Mouse (Mus musculus) urinary bladder, adult 18-20 months (tissue): ENCODE results near the gene Cux2.

Source experiments
- DNase-seq, 2 experiments: peaks; one replicate each; pipeline ENCODE4 v3.0.0; 2022; ENCODE audit warnings: low spot score in 2 of 2, mixed read lengths in 2 of 2

The Cux2 gene

DNA sequence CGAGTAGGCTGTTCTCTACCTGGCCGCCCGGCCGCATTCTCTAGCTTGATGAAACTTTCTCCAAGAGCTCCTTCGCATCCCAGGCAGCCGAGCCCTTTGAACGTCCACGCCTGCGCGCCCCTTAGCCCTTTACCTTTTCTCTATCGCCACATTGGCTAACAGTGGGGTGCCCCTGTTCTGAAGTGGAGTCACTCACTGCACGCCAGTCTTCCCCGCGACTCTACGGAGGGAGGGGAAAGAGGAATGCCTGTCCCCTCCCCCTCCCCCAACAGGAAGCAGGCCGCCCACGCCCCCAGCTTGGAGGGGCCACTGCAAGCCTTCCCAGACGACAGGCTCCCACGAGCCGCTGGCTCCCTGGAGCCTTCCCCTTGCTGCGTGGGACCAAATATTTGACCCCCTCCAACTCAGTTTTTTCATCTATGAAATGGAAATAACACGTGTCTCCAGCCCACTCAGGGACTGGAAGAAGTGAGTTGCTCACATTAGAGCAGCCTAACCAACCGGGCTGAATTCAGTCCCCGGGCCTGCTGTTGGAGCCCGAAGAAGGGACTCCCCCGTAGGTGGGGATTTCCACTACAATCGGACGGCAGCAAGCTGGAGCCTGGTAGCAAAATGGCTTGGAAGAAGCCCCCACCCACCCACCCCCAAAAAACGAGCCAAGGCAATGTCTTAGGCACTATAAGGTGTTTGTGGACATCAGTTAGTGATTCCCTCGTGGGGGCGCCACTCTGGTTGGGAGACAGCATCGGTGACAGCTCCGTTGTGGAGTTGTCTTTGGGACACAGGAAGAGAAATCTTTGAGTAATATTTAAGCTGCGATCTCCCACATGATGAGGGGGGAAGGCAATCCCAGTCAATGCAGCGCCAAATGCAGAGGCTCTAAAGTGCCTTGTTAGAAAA is 212.2 kb downstream of the Cux2 start, which contains the start of gene Sh2b3:
TSS of gene Sh2b3 (minus strand) at position 206 of the 900 bp plus-strand sequence.
- DNase-seq = no peak

DNA sequence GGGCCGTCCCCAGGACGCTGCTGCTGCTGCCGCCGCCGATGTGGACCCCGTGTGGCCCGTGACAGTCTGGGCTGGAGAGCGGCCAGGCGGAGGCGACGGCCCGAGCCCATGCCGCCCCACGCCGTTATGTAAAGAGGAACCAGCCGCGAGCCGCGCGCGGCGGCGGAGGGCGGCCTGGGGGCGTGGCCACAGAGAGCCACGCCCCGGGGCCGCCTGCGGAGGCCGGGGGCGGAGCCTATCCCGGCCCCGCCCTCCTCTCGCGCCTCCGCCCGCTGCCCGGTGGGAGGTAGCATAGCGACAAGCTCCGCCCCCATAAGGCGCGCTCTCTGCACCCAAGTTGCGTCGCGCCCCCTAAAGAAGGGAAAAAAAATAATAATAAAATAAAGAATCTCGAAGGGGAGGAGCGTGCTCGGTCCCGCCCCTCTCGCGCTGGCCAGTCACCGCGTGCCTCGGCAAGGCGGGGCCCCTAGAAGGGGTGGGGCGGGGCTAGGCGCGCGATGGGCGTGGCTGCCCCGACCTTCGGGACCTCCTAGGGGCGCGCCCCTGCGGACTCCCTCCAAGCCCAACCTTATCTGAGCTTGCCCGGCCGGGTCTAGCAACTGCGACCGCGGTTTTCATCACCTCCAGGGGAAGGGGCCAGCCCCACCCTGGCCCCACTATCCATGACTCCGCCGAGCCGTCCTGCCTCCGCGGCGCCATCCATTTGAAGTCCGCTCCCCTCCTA is 213.0 kb downstream of the Cux2 start:
- DNase-seq = peak; percentile 89 to 91

DNA sequence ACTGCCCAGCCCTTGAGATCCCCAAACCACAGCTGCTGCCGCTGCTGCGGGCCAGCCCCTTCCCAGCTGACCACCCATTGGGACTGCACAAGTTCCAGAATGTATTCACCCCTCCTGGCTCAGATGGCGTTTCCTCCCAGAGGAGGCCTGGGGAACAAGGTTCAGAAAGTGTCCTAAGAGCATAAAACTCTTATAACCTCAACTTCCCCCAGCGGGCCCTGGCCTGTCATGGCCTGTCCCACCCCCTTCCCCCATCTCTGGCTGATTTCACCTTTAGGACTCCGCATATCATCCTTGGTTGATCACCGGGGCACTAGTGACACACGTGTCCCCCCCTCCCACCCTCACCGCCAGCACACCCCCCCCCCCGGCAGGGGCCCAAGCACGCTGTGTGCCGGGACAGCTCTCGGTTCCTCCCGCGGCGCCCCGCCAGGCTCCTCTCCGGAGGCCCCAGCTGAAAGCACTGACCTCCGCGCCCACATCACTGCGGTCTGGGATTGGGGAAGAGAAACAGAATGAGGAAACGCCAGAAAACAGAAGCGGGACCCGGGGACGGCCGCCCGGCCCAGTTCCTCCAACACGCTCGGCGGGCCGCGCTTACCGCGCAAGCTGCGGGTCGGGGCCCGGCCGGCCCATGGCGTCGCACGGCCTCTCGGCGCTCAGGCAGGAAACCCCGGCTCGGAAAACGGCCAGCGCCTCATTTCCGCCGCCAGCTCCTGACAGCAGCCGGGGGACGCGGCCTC is 213.8 kb downstream of the Cux2 start:
- DNase-seq = peak; percentile 41 to 79

DNA sequence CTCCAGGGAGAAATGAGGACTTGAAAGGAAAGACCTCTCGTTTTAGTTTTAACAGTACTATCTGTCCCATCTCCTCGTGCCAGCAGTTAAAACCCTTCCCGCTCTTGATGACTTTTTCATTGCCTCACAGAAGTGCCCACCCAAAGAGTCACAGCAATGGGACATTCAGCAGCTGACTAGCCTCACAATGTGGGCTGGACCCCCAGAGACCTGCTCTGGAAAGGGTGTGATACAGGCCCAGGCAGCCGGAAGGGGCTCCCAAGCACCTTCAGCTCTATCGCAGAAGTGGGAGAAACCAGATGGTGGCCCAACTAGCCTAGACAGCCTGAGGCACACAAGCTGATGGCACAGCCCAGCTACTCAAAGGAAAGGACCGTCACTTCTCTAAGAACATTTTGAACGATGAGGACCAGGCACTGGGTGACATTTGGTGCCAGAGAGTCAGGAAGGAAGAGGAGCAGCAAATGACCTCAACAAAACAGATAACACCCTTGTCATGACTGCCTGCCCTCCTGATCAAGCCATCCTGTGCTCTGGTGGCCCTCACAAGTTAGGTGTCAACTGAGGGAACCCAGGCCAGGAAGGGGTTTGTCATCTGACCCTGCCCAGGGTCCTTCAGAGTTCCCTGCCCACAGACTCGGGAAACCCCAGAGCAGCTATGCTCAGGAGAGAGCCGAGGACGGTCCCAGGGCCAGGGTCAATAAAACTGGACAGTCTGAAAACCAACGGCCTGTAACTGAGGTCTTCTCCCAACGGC is 214.7 kb downstream of the Cux2 start:
- DNase-seq = no peak

DNA sequence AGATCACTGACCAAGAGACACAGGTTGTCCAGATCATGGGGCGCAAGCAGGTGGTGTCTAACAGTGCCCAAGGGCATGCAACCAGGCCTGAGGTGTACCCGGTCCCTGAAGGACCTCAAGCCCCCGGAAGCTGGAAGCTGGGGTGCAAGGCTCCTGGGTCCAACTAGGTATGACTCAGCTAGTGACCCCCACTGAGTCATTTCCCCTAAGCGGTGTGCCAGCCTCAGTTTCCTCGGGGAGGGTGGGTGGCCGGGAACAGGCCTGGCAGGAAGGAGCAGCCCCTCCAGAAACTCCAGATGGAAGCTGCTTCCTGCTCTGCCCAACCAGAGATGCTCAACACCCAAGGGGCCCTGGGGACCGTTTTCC is 215.7 kb downstream of the Cux2 start:
- DNase-seq = no peak

DNA sequence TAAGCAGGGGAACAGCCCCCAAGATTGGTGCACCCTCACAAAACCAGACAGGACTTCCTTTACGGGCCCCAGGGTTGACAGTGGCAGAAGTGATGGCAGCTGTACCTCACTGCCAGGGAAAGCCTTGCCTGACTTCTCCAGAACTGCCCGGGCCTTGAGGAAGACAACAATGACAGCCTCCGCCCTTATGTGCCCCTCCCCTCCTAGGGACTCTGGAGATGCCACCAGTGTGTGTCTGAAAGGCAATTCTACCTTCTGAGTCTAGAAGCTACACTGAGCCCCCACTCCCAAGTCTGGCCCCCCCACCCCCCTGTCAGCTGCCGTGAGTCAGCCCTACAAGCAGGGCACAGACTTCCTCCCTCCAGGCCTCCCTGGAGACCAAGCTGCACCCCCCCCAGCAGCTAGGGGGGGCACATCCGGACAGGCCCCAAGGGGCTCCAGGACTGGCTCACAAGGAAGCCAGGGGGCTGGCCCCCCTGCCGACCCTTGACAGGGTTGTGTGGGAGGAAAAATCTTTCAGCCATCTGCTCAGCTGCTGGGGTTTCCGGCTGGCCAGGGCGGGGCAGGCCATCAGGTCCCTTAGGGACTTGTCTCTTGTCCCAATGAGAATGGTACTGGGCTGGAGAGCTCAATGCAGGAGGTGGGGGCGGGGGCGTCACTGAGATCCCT is 216.2 kb downstream of the Cux2 start:
- no peak for DNase-seq

DNA sequence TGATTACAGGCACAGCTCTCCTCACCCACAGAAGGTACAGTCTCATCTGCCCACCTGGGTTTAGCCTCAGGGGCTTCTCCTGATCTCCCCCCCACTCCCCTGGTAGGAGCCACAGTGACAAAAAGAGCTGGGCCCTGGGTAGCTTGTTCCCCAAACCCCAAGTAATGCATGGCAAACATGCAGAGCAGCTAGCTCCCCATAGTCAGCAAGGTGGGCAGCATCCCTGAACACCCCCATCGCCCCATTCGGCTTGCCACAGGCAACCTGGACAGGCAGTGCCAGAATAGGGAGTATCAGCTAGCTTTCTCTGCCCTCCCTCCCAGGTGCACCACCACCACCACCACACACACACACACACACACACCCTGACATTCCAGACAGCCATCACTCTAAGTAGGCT is 216.7 kb downstream of the Cux2 start:
- no peak for DNase-seq

DNA sequence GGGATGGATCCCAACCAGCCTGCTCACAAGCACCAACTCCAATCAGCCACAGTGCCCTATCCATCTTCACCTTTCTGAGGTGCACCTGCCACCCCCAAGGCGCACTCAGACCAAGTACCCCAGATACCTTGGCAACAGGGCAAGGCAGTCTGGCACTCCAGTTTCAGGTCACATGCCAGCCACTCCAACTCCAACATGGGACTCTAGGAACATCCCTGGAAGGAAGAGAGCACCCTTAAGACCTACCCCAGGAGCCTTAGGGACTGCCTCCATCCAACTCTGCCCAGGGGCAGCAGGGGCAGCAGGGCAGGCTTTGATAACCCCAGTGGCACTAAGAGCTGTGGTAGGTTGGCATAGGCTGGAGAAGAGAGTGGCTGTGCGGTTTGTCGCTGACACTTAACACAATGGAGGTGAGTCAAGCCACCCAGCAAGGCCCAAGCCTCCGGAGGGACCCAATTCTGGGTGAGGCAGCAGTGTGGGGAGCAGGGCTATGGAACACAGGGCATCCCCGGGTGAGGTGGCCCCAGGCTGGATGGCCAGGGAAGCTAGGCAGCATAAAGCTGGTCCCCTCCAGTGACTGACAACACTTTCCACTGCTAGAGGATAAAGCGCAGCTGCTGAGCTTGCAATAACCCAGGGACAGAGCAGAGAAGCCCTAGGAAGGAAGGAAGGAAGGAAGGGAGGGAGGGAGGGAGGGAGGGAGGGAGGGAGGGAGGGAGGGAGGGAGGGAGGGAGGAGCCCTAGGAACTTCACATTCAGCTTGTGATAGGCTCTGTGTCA is 217.3 kb downstream of the Cux2 start:
- no peak for DNase-seq

DNA sequence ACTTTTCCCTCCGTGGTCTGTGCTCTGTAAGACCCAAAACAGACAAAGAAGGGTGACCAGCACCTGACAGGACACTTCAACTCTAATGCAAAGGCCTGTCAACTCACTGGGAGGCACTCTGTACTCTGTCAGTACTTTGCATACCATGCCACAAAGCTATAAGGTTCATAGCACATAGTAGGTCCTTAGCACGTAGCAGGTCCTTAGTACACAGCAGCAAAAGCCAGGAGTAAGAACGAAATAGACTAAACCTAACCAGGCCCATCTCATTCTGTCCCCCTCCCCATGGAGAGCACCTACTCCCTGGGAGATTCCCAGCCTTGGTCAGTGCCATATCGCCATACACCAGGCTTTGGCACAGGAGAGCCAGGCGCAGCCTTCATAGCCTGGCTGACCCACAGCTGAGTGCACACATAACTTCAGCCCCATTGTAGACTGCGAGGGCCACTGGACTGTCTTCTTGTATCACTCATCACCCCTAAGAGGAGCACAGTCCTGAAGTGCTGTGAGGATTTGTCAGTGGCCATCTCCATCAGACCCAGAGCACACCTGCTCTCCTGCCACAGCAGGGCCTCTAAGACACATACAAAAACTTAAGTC is 218.8 kb downstream of the Cux2 start:
- DNase-seq = no peak

DNA sequence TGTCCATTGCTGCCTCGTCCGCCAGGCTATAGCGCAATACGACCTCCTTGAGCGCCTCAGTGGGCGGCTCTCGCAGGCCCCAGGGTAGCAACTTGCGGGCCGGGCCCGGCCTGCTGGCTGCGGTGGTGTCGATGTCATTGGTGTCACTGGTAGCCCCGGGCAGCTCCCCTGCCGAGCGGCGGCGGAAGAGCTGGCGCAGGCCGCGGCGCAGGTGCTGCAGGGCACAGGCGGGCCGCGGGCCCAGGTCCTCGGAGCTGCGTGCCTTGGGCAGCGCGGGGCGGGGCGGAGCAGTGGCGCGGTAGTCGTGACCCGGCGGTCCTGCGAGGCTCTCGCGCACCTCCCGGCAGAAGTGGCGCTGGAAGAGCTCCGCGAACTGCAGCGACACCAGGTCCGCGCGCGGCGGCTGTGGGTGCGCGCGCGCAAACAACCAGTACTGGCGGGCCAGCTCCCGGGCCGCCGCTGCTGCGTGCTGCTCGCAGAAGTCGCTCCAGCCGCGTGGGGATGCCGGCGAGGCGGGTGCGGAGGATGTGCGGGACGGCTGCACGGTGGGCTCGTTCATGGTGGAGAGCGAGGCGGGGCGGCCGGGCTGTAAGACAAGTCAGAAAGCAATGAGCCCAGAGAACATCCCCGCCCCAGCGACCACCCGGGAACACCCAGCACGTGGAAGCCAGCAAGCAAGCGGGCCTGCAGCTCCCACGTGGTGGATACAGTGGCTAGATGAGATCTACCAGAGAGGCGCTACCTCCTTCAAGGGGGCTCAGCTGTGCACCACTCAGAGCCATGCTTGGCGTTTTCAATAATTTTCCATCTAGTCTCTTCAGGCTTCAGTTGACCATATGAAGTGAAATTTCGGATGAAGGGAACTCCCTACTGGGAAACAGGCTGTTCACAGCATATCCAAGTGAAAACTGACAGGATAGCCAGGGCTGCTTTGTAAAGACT is 221.1 kb downstream of the Cux2 start:
- DNase-seq = no peak

DNA sequence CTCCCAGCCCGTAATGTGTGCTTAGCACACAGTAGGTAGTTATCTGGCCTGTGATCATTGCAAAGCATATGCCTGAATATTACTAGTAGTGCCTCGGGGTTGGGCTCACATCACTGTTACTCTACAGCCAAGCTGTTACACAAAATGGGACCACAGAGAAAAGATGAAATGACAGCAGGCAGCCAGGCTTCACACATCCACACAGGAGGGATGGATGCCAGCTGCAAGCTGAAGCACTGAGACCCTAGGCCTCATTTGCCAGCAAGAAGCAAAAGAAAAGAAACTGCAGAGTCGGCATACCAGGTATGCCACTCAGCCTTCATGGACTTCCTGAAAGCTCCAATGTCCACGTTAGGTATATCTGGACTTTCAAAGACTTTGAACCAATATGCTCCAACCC is 222.0 kb downstream of the Cux2 start:
- no peak for DNase-seq

DNA sequence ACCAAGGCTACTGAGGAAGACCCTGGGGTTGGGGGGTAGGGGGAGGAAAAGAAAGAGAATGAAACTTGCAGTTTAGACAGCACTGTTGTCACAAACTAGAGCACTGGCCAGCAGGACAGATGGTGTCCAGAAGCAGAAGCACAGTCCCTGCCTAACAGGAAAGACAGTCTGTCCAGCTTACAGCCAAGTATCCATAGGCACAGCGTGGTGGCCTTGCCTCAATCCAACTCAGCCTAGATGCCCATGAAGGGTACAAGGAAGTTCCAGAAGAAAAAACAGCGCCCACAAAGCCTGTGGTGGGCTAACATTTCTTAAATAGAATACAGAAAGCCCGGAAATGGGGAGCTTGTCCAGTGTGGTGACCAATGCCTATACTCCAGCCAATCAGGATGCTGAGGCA is 224.3 kb downstream of the Cux2 start:
- no peak for DNase-seq

DNA sequence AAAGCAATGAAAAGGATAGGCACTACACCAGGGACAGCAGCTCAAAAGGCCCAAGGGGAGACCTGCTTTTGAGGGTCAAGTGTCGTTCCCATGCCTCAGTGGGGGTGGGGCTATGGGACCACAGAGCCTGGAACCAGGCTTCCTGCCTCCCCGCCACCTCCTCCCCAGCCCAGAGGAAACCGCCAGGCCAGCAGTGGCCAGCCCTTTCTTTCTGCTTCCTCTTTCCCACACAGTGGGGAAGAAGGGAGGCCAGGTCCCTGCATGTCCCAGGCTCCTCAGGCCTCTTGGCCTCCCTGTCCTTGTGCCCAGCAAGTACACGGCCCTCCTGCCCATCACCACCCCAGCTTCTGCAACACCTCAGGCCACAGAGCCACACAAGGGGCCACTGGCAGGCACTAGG is 225.8 kb downstream of the Cux2 start:
- no peak for DNase-seq

DNA sequence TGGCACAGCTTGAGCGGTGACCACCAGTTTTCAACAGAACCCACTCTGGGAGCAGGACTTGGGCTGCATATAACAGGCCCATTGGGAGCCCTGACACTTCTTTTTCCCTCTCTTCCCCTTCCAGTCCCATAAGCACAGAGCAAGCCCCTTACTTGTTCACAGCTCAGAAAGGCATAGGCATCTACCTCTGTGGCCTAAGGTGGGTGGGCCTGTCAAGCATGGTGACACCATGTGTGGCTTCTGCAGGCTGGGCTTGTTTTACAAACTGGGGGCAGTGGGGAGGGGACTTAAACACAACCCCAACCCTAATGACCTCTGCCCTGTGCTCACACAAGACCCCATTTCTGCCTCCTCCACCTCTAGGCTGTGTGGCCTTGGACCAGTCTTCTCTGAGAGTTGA is 226.2 kb downstream of the Cux2 start:
- no peak for DNase-seq

DNA sequence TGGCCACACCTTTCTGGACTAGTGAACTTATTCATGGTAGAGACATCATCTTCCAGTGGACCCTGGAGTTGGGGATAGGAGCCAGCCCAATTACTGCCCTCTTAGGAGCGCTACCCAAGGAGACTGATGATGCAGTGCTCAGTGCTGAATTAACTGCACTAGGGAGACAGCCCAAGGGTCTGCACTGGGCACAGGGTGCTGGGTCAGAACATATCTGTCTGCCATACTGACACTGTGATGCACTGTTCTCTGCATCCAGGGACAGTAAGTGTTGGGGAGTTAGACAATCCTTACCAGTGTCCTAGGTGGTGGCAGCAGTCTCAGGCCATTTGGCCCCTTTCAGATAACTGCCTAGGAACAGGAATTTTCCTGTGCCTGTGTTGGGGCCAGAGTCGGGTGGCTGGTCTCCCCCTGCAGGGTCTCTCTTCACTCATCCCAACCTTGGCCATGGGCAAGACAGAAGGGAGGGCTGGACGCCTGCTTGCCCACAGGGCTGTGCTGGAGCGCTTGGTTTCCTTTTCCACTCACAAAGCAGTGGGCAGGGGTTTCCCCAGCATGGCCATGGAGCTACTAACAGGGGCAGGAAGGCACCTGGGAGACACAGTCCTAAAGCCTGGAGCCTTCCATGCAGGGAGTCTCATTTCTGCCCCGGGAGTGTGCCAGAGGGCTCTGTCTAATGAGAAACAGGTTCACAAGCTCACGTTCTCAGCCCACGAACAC is 227.0 kb downstream of the Cux2 start:
- DNase-seq = no peak

DNA sequence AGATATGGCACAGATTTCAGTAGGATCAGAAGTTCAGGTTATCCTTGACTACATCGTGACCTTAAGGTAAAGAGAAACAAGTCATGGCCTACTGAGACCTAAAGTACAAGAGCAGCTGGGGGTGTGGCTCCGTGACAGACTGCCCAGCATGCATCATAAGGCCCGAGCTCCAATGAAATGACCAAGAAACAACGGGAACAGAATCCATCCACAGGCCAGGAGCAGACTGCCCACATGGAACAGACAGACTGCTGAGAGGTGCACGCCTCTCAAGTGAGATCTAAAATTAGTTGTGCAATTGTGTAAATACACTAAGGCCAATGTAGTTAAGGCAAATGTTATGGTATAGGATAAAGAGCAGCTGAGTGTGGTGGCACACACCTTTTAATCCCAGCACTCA is 228.3 kb downstream of the Cux2 start:
- DNase-seq = no peak

DNA sequence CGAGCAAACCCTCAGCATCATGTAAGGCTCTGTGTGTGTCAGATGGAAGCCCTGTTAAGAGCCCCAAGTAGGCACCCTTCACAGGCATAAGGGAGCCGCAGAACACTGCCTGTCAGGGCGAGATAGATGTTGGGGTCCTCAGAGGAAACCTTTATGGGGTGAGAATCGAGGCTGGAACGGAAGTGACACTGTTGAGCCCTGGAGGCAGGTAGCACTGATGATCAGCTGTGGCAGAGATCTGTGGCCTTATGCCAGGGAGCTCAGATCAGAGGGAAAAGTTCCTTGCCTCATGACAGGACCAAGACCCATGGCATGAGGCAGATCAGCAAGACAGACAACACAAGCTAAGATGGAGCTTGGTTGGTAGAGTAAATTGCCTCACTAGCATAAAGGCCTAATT is 228.8 kb downstream of the Cux2 start:
- no peak for DNase-seq

DNA sequence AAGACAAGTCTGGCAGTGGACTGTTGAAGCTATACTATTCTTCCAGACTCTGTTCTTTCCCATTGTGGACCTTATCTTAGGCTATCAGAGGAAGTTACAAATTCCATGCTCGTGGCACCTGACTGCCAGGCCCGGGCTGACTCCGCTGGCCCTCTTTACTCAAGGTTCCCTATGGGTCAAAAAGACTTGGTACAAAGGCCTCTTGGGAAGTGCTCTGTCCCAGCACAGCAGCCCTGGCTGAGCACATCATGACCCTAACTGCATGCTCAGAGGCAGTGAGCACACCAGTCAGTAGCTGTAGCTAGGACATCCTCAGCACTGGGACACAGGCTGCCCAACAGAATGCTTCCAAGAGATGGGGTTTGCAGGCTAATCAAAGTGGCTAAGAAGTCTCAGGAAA is 229.2 kb downstream of the Cux2 start:
- DNase-seq = no peak
